Mouse (Mus musculus): ENCODE measurements around the gene Pcx.

The Pcx gene

DNA sequence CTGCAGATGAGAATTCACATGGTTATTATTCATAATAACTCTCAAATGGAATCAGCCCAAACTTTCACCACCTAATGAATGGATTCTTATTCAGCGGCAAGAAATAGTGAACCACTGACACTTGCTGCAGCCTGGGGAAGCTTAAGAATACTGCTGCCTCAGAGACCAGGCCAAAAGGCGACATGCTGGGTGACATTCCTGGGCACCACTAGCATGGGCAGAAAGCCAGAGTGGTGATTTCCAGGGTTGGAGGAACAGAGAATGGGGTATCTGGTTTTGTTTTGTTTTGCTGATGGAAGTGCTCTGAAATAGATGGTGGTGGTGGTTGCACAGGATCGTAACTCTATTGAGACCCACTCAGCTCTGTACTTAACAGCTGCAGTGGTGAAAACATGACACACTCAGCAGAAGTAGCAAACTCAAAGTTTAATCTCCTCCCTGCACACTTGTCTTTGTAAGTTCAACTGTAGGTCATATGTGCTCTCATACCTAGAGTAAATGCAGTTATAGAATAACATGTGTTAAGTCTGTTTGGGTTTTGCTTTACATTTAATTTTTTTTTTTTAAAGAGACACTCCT is 38.1 kb downstream of the Pcx start:
- no peak for DNase-seq (ENCODE audit: low read depth, low spot score)

- DNase-seq (ENCODE audit: low read depth, low spot score): no peak
Observed at GRCm38 (mm10) chr19:4554248-4554647, 44.0 kb downstream of the Pcx start.

GRCm38 (mm10) chr19:4555086-4555485 is 44.8 kb downstream of the Pcx start:
- no peak for DNase-seq (ENCODE audit: low read depth, low spot score)

- DNase-seq (ENCODE audit: low read depth, low spot score): no peak
Observed at GRCm38 (mm10) chr19:4556787-4557186, 46.5 kb downstream of the Pcx start.

DNA sequence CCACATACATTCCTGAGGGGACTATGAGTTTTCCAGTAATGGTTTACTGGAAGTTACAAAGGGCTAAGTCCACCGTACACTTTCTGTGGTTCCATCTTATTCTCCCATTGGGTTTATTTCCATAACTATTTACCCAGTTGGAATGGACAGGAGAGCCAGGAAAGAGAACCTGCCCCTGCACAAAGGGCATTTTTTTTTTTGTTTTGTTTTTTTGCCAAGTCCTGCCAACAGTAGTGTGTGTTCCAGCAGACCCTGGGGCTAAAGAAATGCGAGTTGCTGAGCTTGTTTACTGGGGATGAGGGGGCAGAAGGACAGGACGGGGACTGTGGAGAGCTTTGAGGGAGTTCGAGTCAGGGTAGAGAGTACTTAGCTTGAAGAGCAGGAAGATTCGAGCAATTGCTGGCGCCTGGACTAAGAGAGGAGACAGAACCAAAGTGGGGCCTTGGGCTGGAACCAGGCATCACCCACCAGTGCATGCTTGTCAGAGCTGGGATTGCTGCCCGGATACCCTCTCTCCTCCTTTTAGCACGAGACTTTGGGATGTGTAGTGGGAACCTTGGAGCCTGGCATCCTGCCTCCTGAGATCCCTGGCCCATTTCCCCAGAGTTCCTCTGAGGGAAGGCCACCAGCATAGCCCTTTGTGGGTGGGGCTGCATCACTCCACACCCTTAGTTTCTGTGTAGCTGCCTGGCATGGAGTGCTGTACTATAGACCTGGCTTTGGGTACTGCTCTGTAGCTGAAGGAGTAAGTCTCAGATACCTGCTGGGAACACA is 47.7 kb downstream of the Pcx start:
- no peak for DNase-seq (ENCODE audit: low read depth, low spot score)

DNA sequence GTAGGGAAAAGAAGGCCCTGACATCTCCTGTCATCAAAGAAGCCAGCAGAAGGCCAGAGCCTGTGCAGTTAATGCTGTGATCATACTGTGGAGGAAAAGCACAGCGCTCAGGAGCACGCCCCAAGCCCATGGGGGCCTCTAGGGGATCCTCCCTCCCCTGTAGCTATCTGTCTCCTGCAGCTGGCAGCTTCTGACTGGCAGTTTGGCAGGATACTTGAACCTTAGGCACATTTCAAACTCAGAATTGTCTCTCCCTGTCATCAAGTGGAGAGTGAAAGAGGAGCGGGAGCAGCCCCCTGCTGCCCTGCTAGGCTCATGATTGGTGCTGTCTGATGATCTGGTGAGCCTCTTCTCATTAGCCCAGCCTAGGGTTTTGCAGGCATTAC is 48.3 kb downstream of the Pcx start:
- no peak for DNase-seq (ENCODE audit: low read depth, low spot score)

- no peak for DNase-seq (ENCODE audit: low read depth, low spot score)
Observed at GRCm38 (mm10) chr19:4559011-4559410, 48.7 kb downstream of the Pcx start.

GRCm38 (mm10) chr19:4559588-4559987 is 49.3 kb downstream of the Pcx start:
- no peak for DNase-seq (ENCODE audit: low read depth, low spot score)

DNA sequence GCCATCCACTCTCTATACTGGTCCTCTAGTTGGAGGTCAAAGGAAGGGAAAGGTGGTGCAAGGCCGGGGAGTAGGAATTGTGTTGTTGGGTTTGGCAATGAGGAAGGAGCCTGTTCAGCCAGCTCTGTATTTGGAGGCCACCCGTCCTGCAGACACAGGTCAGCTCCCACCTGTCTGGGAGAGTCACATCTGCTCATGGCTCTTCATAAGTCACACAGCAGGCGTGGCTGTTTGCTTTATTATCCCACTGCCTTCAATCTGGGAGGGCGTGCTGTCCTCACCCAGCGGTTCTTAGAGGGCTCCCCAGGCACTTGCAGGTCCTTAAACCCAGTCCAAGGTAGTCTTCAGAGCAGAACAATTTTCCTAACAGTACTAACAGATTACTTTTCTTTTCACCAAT is 49.9 kb downstream of the Pcx start:
- no peak for DNase-seq (ENCODE audit: low read depth, low spot score)

- DNase-seq (ENCODE audit: low read depth, low spot score): no peak
Observed at GRCm38 (mm10) chr19:4565678-4566077, 55.4 kb downstream of the Pcx start.

DNA sequence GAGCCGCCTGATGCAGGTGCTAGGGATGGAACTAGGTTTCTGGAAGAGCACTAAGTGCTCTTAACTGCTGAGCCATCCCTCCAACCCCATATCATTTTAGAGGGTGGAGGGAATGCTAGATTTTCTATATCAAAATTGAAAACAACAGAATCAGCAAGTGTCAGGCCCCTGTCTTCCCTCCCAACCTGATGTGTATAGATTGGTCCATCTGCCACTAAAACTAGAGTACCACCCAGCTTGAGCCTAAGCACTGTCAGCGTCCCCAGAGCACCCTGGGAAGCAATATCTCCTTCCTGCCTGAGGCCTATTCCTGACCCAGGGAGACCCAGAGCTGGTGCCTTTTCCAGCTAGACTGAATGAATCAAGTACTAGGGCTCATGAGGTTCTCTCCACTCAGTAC is 56.6 kb downstream of the Pcx start:
- no peak for DNase-seq (ENCODE audit: low read depth, low spot score)

GRCm38 (mm10) chr19:4567665-4568064 is 57.4 kb downstream of the Pcx start:
- DNase-seq (ENCODE audit: low read depth, low spot score): no peak

GRCm38 (mm10) chr19:4568832-4569231 is 58.6 kb downstream of the Pcx start:
- no peak for DNase-seq (ENCODE audit: low read depth, low spot score)

GRCm38 (mm10) chr19:4569356-4570236 is 59.3 kb downstream of the Pcx start:
- DNase-seq (ENCODE audit: low read depth, low spot score): no peak

DNA sequence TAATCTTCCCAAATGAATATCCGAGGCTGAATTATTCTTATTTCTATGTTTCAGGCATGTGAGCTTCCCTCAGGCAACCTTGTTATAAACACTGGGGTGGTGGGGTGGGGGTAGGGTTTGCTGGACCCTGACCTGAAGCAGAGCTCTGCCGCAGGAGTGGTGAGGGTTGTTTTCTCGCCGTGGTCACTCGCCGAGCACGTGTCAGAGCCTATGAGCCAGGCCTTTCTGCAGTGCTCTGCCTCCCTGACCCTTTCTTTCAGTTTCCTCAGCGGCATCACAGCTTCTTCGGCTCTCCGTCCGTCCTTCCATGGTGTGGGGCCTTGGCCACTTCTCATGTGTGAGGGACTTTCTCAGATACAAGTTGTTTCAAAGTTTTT is 60.0 kb downstream of the Pcx start:
- DNase-seq (ENCODE audit: low read depth, low spot score): no peak

- DNase-seq (ENCODE audit: low read depth, low spot score): no peak
Observed at GRCm38 (mm10) chr19:4570815-4571214, 60.5 kb downstream of the Pcx start.

GRCm38 (mm10) chr19:4571658-4572057 is 61.4 kb downstream of the Pcx start:
- DNase-seq (ENCODE audit: low read depth, low spot score): no peak

DNA sequence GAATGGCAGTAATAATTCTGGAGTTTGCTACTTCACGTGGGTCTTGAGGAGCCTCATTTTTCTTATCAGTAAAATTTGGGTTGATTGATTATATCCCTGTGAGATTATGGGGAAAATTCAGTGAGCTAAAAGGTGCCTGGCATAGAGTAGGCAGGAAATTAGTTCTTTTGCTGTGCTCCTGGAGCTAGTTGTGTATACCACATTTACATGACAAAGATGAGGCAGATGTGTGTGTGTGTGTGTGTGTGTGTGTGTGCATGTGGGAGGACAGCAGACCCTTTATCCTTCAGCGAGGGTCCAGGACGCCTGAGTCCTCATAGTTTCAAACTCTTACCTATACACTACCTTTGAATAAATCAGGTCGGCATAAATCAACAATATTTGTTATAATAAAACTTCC is 61.8 kb downstream of the Pcx start:
- no peak for DNase-seq (ENCODE audit: low read depth, low spot score)

DNA sequence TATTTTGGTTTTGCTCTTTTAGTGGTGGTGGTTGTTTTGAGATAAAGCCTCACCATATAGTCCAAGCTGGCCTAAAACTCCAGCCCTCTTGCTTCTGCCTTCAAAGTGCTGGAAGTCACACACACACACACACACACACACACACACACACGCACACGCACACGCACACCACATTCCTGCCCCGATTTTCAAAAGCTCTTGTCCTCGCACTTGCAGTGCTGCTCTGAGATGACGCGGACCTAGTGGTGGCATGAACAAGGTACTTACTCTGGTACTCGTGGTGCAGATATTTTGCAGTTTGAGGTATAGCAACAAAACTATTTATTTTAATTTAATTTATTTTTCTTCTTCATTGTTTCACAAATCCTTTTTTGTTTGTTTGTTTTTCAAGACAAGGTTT is 62.2 kb downstream of the Pcx start:
- no peak for DNase-seq (ENCODE audit: low read depth, low spot score)

DNA sequence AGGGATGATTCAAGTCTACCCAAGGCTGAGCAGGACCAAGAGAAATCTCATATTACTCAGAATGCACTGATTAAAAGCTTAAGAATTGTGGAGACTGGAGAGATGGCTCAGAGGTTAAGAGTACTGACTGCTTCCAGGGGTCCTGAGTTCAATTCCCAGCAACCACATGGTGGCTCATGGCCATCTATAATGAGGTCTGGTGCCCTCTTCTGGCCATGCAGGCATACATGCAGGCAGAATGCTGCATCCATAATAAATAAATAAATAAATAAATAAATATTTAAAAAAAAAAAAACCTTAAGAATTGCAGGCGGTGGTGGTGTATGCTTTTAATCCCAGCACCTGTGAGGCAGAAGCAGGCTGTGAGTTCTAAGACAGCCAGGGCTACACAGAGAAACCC is 63.0 kb downstream of the Pcx start:
- DNase-seq (ENCODE audit: low read depth, low spot score): no peak

GRCm38 (mm10) chr19:4578799-4579198 is 68.5 kb downstream of the Pcx start:
- DNase-seq (ENCODE audit: low read depth, low spot score): no peak

DNA sequence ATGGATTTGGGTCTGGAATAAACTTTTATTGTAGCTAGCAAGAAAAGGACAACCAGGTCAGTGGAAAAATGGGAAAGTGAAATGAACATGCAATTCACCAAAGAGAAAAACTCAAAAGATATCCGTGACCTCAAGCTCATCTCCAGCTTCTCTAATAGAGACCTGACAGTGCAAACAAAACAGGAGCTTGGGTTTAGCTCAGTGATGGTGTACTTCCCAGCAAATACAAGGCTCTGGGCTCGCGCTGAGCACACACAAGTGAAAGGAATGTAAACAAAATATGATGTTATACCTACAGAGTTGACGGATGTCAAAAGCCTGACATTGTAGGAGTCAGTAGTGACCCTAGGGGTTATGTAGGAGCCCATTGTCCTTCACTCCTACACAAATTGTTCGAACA is 69.0 kb downstream of the Pcx start:
- no peak for DNase-seq (ENCODE audit: low read depth, low spot score)

- DNase-seq (ENCODE audit: low read depth, low spot score): no peak
Observed at GRCm38 (mm10) chr19:4583856-4584255, 73.6 kb downstream of the Pcx start.
